Mouse (Mus musculus): ENCODE results near the gene Endov. TPM values are rescaled to one million over a fixed set of nuclear protein-coding genes. Genes with fewer than 3 reads are reported as not detected.

Gene Endov
- total RNA-seq (2015) (4.5 and 4.7 TPM in 2 replicates), total RNA-seq (2017) (5.3 and 5.6 TPM in 2 replicates)

- peak; percentile 98 for ATAC-seq (ENCODE audit: poor library complexity, severe bottlenecking)
Measured at GRCm38 (mm10) chr11:119490861-119491689, at the start of gene Endov. Endov (plus strand) TSS chr11:119491347.

- no peak for ATAC-seq (ENCODE audit: poor library complexity, severe bottlenecking)
Measured at GRCm38 (mm10) chr11:119442199-119442598, 48.9 kb upstream of the Endov start.

GRCm38 (mm10) chr11:119443442-119443841, 47.7 kb upstream of the Endov start:
- peak; percentile 91 for ATAC-seq (ENCODE audit: poor library complexity, severe bottlenecking)

- no peak for ATAC-seq (ENCODE audit: poor library complexity, severe bottlenecking)
Measured at GRCm38 (mm10) chr11:119456097-119456496, 35.0 kb upstream of the Endov start.

- ATAC-seq (ENCODE audit: poor library complexity, severe bottlenecking): no peak
Measured at GRCm38 (mm10) chr11:119477876-119478275, 13.3 kb upstream of the Endov start.

- no peak for ATAC-seq (ENCODE audit: poor library complexity, severe bottlenecking)
Measured at GRCm38 (mm10) chr11:119491690-119492087, 542 bp downstream of the Endov start.

- no peak for ATAC-seq (ENCODE audit: poor library complexity, severe bottlenecking)
Measured at GRCm38 (mm10) chr11:119492830-119493229, 1.7 kb downstream of the Endov start.

- ATAC-seq (ENCODE audit: poor library complexity, severe bottlenecking): no peak
Measured at GRCm38 (mm10) chr11:119493516-119493915, 2.4 kb downstream of the Endov start.

GRCm38 (mm10) chr11:119496147-119496546, 5.0 kb downstream of the Endov start:
- ATAC-seq (ENCODE audit: poor library complexity, severe bottlenecking): no peak

- no peak for ATAC-seq (ENCODE audit: poor library complexity, severe bottlenecking)
Measured at GRCm38 (mm10) chr11:119497451-119497850, 6.3 kb downstream of the Endov start.

GRCm38 (mm10) chr11:119499297-119499696, 8.2 kb downstream of the Endov start:
- no peak for ATAC-seq (ENCODE audit: poor library complexity, severe bottlenecking)

GRCm38 (mm10) chr11:119500011-119500410, 8.9 kb downstream of the Endov start:
- ATAC-seq (ENCODE audit: poor library complexity, severe bottlenecking): no peak

GRCm38 (mm10) chr11:119503675-119504074, 12.5 kb downstream of the Endov start:
- peak; percentile 93 for ATAC-seq (ENCODE audit: poor library complexity, severe bottlenecking)

- no peak for ATAC-seq (ENCODE audit: poor library complexity, severe bottlenecking)
Measured at GRCm38 (mm10) chr11:119506386-119506785, 15.2 kb downstream of the Endov start.

GRCm38 (mm10) chr11:119507772-119508171, 16.6 kb downstream of the Endov start:
- no peak for ATAC-seq (ENCODE audit: poor library complexity, severe bottlenecking)

GRCm38 (mm10) chr11:119509165-119509776, 18.1 kb downstream of the Endov start:
- no peak for ATAC-seq (ENCODE audit: poor library complexity, severe bottlenecking)

- no peak for ATAC-seq (ENCODE audit: poor library complexity, severe bottlenecking)
Measured at GRCm38 (mm10) chr11:119513038-119513659, 22.0 kb downstream of the Endov start.

- no peak for ATAC-seq (ENCODE audit: poor library complexity, severe bottlenecking)
Measured at GRCm38 (mm10) chr11:119514108-119514860, 23.1 kb downstream of the Endov start.

GRCm38 (mm10) chr11:119514967-119515636, 24.0 kb downstream of the Endov start:
- ATAC-seq (ENCODE audit: poor library complexity, severe bottlenecking): no peak
